Mouse (Mus musculus): Measurements from ENCODE around the gene Dbx1. TPM values are rescaled to one million over a fixed set of nuclear protein-coding genes. Genes with fewer than 3 reads are reported as not detected.

The Dbx1 gene
- polyA plus RNA-seq, 1 experiment: not detected

- Histone ChIP-seq H3ac (ENCODE audit: control insufficient read depth, insufficient read length, low read depth) (no peak overlapping the region), H3K4me3 (ENCODE audit: insufficient read depth, poor library complexity, severe bottlenecking) (no peak overlapping the region), H3K36me3 (ENCODE audit: control insufficient read depth, insufficient read depth) (no peaks in the 10 kb centered on the region), H3K79me2 (ENCODE audit: control insufficient read depth, insufficient read depth) (no peaks in the 10 kb centered on the region), H3K27me3 (ENCODE audit: control insufficient read depth, insufficient read depth, insufficient read length) (no peaks in the 10 kb centered on the region), H3K79me3 (ENCODE audit: low read depth) (no peaks in the 10 kb centered on the region)
- TF ChIP-seq USF1 (IDR thresholded peaks at IDR 0.05; ENCODE audit: low read depth): no peak
- TF ChIP-seq CTCF (IDR thresholded peaks at IDR 0.05; ENCODE audit: control insufficient read depth, insufficient read depth, insufficient read length): no peak
- TF ChIP-seq MAX (IDR thresholded peaks at IDR 0.05): no peak
- TF ChIP-seq FOSL1 (IDR thresholded peaks at IDR 0.05; ENCODE audit: insufficient read depth, low read length, poor library complexity, severe bottlenecking): no peak
- no peak for TF ChIP-seq MYOG (IDR thresholded peaks at IDR 0.05; ENCODE audit: control insufficient read depth, extremely low read depth, insufficient read length)
- TF ChIP-seq CEBPB (IDR thresholded peaks at IDR 0.05; ENCODE audit: low read depth): no peak
- TF ChIP-seq MYOD1 (IDR thresholded peaks at IDR 0.05; ENCODE audit: control insufficient read depth, insufficient read length, low read depth): no peak
Observed at GRCm38 (mm10) chr7:49668260-49668857, 31.7 kb upstream of the Dbx1 start.

DNA sequence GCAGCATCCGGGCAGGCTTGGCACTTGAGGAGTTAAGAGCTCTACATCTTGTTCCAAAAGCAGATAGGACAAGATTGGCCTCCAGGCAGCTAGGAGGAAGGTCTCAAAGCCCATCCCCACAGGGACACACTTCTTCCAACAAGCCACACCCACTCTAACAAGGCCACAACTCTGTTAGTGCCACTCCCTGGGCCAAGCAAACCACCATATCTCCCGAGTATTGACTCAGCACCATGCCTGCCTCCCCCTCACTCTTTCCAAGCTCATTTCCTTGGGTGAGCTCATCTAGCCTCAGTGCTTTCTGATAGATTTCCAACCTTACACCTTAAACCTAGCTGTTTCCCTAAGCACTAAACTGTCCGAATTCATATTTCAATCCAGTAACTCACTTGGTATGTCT lies 26.9 kb upstream of the Dbx1 start:
- TF ChIP-seq CEBPB (IDR thresholded peaks at IDR 0.05; ENCODE audit: low read depth) (no peak), MYOG (IDR thresholded peaks at IDR 0.05; ENCODE audit: control insufficient read depth, extremely low read depth, insufficient read length) (no peak), MAX (IDR thresholded peaks at IDR 0.05) (no peak), USF1 (IDR thresholded peaks at IDR 0.05; ENCODE audit: low read depth) (no peak), FOSL1 (IDR thresholded peaks at IDR 0.05; ENCODE audit: insufficient read depth, low read length, poor library complexity, severe bottlenecking) (no peak), CTCF (IDR thresholded peaks at IDR 0.05; ENCODE audit: control insufficient read depth, insufficient read depth, insufficient read length) (no peak), MYOD1 (IDR thresholded peaks at IDR 0.05; ENCODE audit: control insufficient read depth, insufficient read length, low read depth) (no peak)
- H3K79me2 ChIP-seq (ENCODE audit: control insufficient read depth, insufficient read depth): no peaks in the 10 kb centered on the region
- H3K27me3 ChIP-seq (ENCODE audit: control insufficient read depth, insufficient read depth, insufficient read length): no peaks in the 10 kb centered on the region

GRCm38 (mm10) chr7:49662492-49663026 lies 25.9 kb upstream of the Dbx1 start:
- H3K27me3 ChIP-seq (ENCODE audit: control insufficient read depth, insufficient read depth, insufficient read length): no peaks in the 10 kb centered on the region
- no peaks in the 10 kb centered on the region for H3K36me3 ChIP-seq (ENCODE audit: control insufficient read depth, insufficient read depth)
- TF ChIP-seq CTCF (IDR thresholded peaks at IDR 0.05; ENCODE audit: control insufficient read depth, insufficient read depth, insufficient read length): no peak
- TF ChIP-seq MYOD1 (IDR thresholded peaks at IDR 0.05; ENCODE audit: control insufficient read depth, insufficient read length, low read depth): no peak
- no peak for TF ChIP-seq USF1 (IDR thresholded peaks at IDR 0.05; ENCODE audit: low read depth)
- no peak for TF ChIP-seq CEBPB (IDR thresholded peaks at IDR 0.05; ENCODE audit: low read depth)
- TF ChIP-seq MYOG (IDR thresholded peaks at IDR 0.05; ENCODE audit: control insufficient read depth, extremely low read depth, insufficient read length): no peak
- no peak for TF ChIP-seq FOSL1 (IDR thresholded peaks at IDR 0.05; ENCODE audit: insufficient read depth, low read length, poor library complexity, severe bottlenecking)
- TF ChIP-seq MAX (IDR thresholded peaks at IDR 0.05): no peak
- H3K4me3 ChIP-seq (ENCODE audit: insufficient read depth, poor library complexity, severe bottlenecking): no peak overlapping the region
- H3ac ChIP-seq (ENCODE audit: control insufficient read depth, insufficient read length, low read depth): no peak overlapping the region
- H3K79me2 ChIP-seq (ENCODE audit: control insufficient read depth, insufficient read depth): no peaks in the 10 kb centered on the region
- H3K79me3 ChIP-seq (ENCODE audit: low read depth): no peaks in the 10 kb centered on the region

More for the DNA sequence above, 26.9 kb upstream of the Dbx1 start:
- Histone ChIP-seq H3K4me3 (ENCODE audit: insufficient read depth, poor library complexity, severe bottlenecking) (no peak overlapping the region), H3K36me3 (ENCODE audit: control insufficient read depth, insufficient read depth) (no peaks in the 10 kb centered on the region), H3K79me3 (ENCODE audit: low read depth) (no peaks in the 10 kb centered on the region), H3ac (ENCODE audit: control insufficient read depth, insufficient read length, low read depth) (no peak overlapping the region)

DNA sequence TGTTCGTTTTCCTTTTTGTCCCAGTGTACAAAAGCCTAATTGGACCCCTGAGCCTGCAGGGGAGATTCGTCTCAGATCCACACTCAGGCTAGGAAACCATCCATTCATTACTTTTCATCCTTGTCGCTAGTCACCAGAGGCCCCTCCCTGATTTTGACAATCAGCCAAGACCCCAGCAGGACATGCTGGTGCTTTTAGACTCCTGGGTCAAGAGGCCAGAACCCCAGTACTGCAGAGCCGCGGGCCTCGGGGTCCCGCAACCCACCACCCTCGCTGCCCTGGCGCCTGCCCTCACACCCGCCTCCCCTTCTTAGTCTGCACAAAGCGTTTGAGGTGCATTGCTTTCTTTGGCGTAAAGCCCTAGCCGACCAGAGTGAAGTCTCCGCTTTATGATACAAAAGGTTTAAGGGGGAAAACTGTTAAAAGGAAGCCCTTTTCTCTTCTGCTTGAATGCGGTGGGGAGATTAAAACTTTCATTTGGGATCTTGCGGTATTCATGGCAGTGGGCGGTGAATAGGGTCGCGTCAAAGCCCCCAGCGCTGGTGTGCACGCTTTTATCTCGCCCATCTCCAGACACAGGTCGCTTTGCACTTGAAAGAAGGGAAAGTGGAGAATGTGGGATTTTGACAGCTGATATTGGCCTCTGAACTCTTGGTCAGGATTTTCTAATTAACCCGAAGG lies 25.3 kb upstream of the Dbx1 start:
- Histone ChIP-seq H3K36me3 (ENCODE audit: control insufficient read depth, insufficient read depth) (no peaks in the 10 kb centered on the region), H3ac (ENCODE audit: control insufficient read depth, insufficient read length, low read depth) (no peak overlapping the region), H3K4me3 (ENCODE audit: insufficient read depth, poor library complexity, severe bottlenecking) (no peak overlapping the region), H3K79me3 (ENCODE audit: low read depth) (no peaks in the 10 kb centered on the region), H3K79me2 (ENCODE audit: control insufficient read depth, insufficient read depth) (no peaks in the 10 kb centered on the region), H3K27me3 (ENCODE audit: control insufficient read depth, insufficient read depth, insufficient read length) (no peaks in the 10 kb centered on the region)
- TF ChIP-seq MYOD1 (IDR thresholded peaks at IDR 0.05; ENCODE audit: control insufficient read depth, insufficient read length, low read depth) (no peak), MYOG (IDR thresholded peaks at IDR 0.05; ENCODE audit: control insufficient read depth, extremely low read depth, insufficient read length) (no peak), CTCF (IDR thresholded peaks at IDR 0.05; ENCODE audit: control insufficient read depth, insufficient read depth, insufficient read length) (no peak), USF1 (IDR thresholded peaks at IDR 0.05; ENCODE audit: low read depth) (no peak), CEBPB (IDR thresholded peaks at IDR 0.05; ENCODE audit: low read depth) (no peak), MAX (IDR thresholded peaks at IDR 0.05) (no peak), FOSL1 (IDR thresholded peaks at IDR 0.05; ENCODE audit: insufficient read depth, low read length, poor library complexity, severe bottlenecking) (no peak)

DNA sequence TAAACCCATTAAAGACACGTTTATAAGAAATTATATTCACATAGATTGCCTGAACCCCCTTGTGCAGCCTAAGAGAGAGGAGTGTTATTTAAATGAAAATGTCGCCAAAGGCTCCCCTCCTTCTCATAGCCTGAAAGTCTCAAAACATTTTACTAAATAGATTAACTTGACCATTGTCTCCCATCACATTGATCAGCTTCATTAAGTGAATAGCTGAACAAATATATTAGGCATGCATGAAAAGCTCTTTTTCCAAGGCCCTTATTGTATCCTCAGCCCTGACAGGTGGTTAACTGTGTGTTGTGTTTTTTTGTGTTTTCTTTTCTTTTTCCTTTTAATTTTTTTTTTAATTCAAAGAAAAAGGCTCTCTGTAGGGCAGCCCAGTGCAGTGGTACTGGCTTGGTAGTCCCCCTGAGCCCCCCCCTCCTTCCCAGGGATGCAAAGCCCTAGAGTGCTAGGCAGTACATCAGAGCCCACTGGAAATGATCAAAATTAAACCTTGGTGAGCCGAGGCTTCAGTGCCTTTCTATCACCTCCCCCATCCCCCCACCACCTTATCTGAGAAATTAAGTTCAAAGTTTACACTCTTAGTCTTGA lies 4.2 kb upstream of the Dbx1 start:
- no peak overlapping the region for H3ac ChIP-seq (ENCODE audit: control insufficient read depth, insufficient read length, low read depth)
- peaks cover 24% of the 10 kb centered on the region for H3K27me3 ChIP-seq (ENCODE audit: control insufficient read depth, insufficient read depth, insufficient read length)
- no peak for TF ChIP-seq MYOG (IDR thresholded peaks at IDR 0.05; ENCODE audit: control insufficient read depth, extremely low read depth, insufficient read length)
- no peak for TF ChIP-seq USF1 (IDR thresholded peaks at IDR 0.05; ENCODE audit: low read depth)
- no peak for TF ChIP-seq FOSL1 (IDR thresholded peaks at IDR 0.05; ENCODE audit: insufficient read depth, low read length, poor library complexity, severe bottlenecking)
- no peak for TF ChIP-seq MAX (IDR thresholded peaks at IDR 0.05)
- no peak for TF ChIP-seq CEBPB (IDR thresholded peaks at IDR 0.05; ENCODE audit: low read depth)
- TF ChIP-seq CTCF (IDR thresholded peaks at IDR 0.05; ENCODE audit: control insufficient read depth, insufficient read depth, insufficient read length): no peak
- TF ChIP-seq MYOD1 (IDR thresholded peaks at IDR 0.05; ENCODE audit: control insufficient read depth, insufficient read length, low read depth): no peak
- H3K79me3 ChIP-seq (ENCODE audit: low read depth): no peaks in the 10 kb centered on the region
- no peaks in the 10 kb centered on the region for H3K36me3 ChIP-seq (ENCODE audit: control insufficient read depth, insufficient read depth)
- no peaks in the 10 kb centered on the region for H3K79me2 ChIP-seq (ENCODE audit: control insufficient read depth, insufficient read depth)
- no peak overlapping the region for H3K4me3 ChIP-seq (ENCODE audit: insufficient read depth, poor library complexity, severe bottlenecking)
